Mouse (Mus musculus) large intestine, adult 2 months (tissue): ENCODE results near the gene Dhx58. TPM values are rescaled to one million over a fixed set of nuclear protein-coding genes. Genes with fewer than 3 reads are reported as not detected.

Experiments used
- DNase-seq: peaks from one replicate; pipeline ENCODE4 v3.0.0-alpha.2; 2012; ENCODE audit warnings: low read depth, low spot score
- WGBS: fragments of 180-500 bp; shearing (Covaris S2); methylation state at CpG from one replicate; pipeline ENCODE4 v1.1.7; 2018; 5-methylcytosine and 5-hydroxymethylcytosine counted together
- polyA plus RNA-seq: library from polyadenylated mRNA; depleted of rRNA; stranded (reverse); fragments of >200 nt; gene quantifications from 2 replicates; pipeline ENCODE4 v1.2.3, GENCODE M21; 2012

Dhx58 gene
- polyA plus RNA-seq, 1 experiment, result 6.2 TPM

- no peak for DNase-seq
- 28% methylated on average over 5 of the region's 5 CpGs for WGBS
These were observed 20.9 kb upstream of the Dhx58 start for GRCm38 (mm10) chr11:100724919-100725512.

GRCm38 (mm10) chr11:100722493-100723028, 18.5 kb upstream of the Dhx58 start:
- 32% methylated on average over 2 of the region's 2 CpGs for WGBS
- no peak for DNase-seq

- WGBS, result 63% methylated on average over 8 of the region's 8 CpGs
- no peak for DNase-seq
These were observed 17.9 kb upstream of the Dhx58 start for GRCm38 (mm10) chr11:100721776-100722492.

GRCm38 (mm10) chr11:100721254-100721653, 17.2 kb upstream of the Dhx58 start:
- no peak for DNase-seq
- 56% methylated on average over 4 of the region's 4 CpGs for WGBS

GRCm38 (mm10) chr11:100720345-100720744, 16.3 kb upstream of the Dhx58 start:
- 48% methylated on average over 5 of the region's 5 CpGs for WGBS
- no peak for DNase-seq

GRCm38 (mm10) chr11:100719893-100720292, 15.8 kb upstream of the Dhx58 start:
- WGBS, result 87% methylated on average over 11 of the region's 11 CpGs
- no peak for DNase-seq

- WGBS, result 80% methylated on average over 3 of the region's 3 CpGs
- no peak for DNase-seq
These were observed 15.2 kb upstream of the Dhx58 start for GRCm38 (mm10) chr11:100719312-100719711.

GRCm38 (mm10) chr11:100718866-100719265, 14.8 kb upstream of the Dhx58 start:
- WGBS, result 87% methylated on average over 4 of the region's 4 CpGs
- no peak for DNase-seq

GRCm38 (mm10) chr11:100718462-100718861, 14.4 kb upstream of the Dhx58 start:
- no peak for DNase-seq
- 97% methylated on average over 7 of the region's 7 CpGs for WGBS

- DNase-seq, result no peak
- 77% methylated on average over 3 of the region's 3 CpGs for WGBS
These were observed 12.6 kb upstream of the Dhx58 start for GRCm38 (mm10) chr11:100716649-100717048.

GRCm38 (mm10) chr11:100714948-100715347, 10.9 kb upstream of the Dhx58 start:
- 86% methylated on average over 6 of the region's 6 CpGs for WGBS
- no peak for DNase-seq

GRCm38 (mm10) chr11:100714534-100714915, 10.5 kb upstream of the Dhx58 start:
- WGBS, result 56% methylated on average over 6 of the region's 6 CpGs
- DNase-seq, result no peak

GRCm38 (mm10) chr11:100713735-100714533, 9.9 kb upstream of the Dhx58 start, which contains the start of gene Hspb9:
TSS of gene Hspb9 (plus strand) at chr11:100713850.
- DNase-seq, result no peak
- 39% methylated on average over 38 of the region's 38 CpGs for WGBS

GRCm38 (mm10) chr11:100713174-100713573, 9.1 kb upstream of the Dhx58 start:
- DNase-seq, result no peak
- 88% methylated on average over 4 of the region's 4 CpGs for WGBS

- DNase-seq, result peak; percentile 61
- WGBS, result 2% methylated on average over 47 of the region's 48 CpGs
These were observed 7.9 kb upstream of the Dhx58 start, which contains the start of gene Kat2a for GRCm38 (mm10) chr11:100711783-100712615. TSS of gene Kat2a (minus strand) at chr11:100712465.

GRCm38 (mm10) chr11:100710977-100711376, 6.9 kb upstream of the Dhx58 start:
- WGBS, result 65% methylated on average over 4 of the region's 4 CpGs
- DNase-seq, result no peak

GRCm38 (mm10) chr11:100710528-100710927, 6.5 kb upstream of the Dhx58 start:
- 90% methylated on average over 15 of the region's 15 CpGs for WGBS
- no peak for DNase-seq

GRCm38 (mm10) chr11:100709201-100709810, 5.2 kb upstream of the Dhx58 start:
- WGBS, result 97% methylated on average over 9 of the region's 9 CpGs
- DNase-seq, result no peak
